7 mouse cellular contexts compared by ENCODE assay signal in genomic region chr9:94537051-94537917, GRCm38 (mm10). TPM values are rescaled to one million over a fixed set of nuclear protein-coding genes. Genes with fewer than 3 reads are reported as not detected.
DNase-seq lines count a peak whose midpoint lies in the region; ATAC-seq and TF ChIP-seq lines count a peak whose summit lies in the region.

No protein-coding gene starts in this region.

- peak; percentile 78 to 79 for DNase-seq in adrenal gland, postnatal 36 days
- peak; percentile 81 to 83 for DNase-seq in heart, adult 2 months
- peak; percentile 36 to 57 for DNase-seq in kidney, adult 8-10 months
- DNase-seq in midbrain, postnatal 0 days (ENCODE audit: low spot score) = peak; percentile 75
- peak; percentile 72 to 80 for DNase-seq in spleen, postnatal 10 days (ENCODE audit: low spot score in 2 of 2)

- intact Hi-C loops in heart, adult 2 months (cut with DNase I) = loop anchor here (5.0 kb wide), 1 partner anchor 75 kb away; no protein-coding TSS in a partner anchor

- under 1% methylated on average over 103 of the region's 103 CpGs for WGBS in embryonic facial prominence, embryonic 13.5 days
- WGBS in heart, adult 2 months = under 1% methylated on average over 102 of the region's 103 CpGs
- WGBS in limb, embryonic 15.5 days = under 1% methylated on average over 103 of the region's 103 CpGs
- under 1% methylated on average over 96 of the region's 103 CpGs for WGBS in midbrain, postnatal 0 days

- TF ChIP-seq POLR2A in heart, adult 2 months (IDR thresholded peaks at IDR 0.05; ENCODE audit: insufficient read depth, low read depth, low read length) = 0 out of 2 replicates have a peak, but pooled peaks have one; percentile 40

- no peaks in the 10 kb centered on the region for H3K27me3 ChIP-seq in embryonic facial prominence, embryonic 13.5 days
- H3K27me3 ChIP-seq in heart, adult 2 months (ENCODE audit: control insufficient read depth, insufficient read depth, low read length) = no peaks in the 10 kb centered on the region
- no peaks in the 10 kb centered on the region for H3K27me3 ChIP-seq in limb, embryonic 15.5 days
- H3K27me3 ChIP-seq in midbrain, postnatal 0 days (ENCODE audit: insufficient read depth, low read length) = no peaks in the 10 kb centered on the region

- H3K9ac ChIP-seq in embryonic facial prominence, embryonic 13.5 days = peak overlapping the region; percentile 91
- H3K9ac ChIP-seq in heart, adult 2 months (ENCODE audit: low read depth, low read length) = peak overlapping the region; percentile 95
- peak overlapping the region; percentile 75 for H3K9ac ChIP-seq in limb, embryonic 15.5 days
- peak overlapping the region; percentile 77 for H3K9ac ChIP-seq in midbrain, postnatal 0 days (replicated peaks; ENCODE audit: low read length, poor library complexity, severe bottlenecking)

- no peak for TF ChIP-seq EP300 in heart, adult 2 months (IDR thresholded peaks at IDR 0.05; ENCODE audit: insufficient read depth, low read depth, low read length)

- H3K9me3 ChIP-seq in embryonic facial prominence, embryonic 13.5 days = no peaks in the 10 kb centered on the region
- no peaks in the 10 kb centered on the region for H3K9me3 ChIP-seq in limb, embryonic 15.5 days
- H3K9me3 ChIP-seq in midbrain, postnatal 0 days (ENCODE audit: low read length) = no peaks in the 10 kb centered on the region

- peak overlapping the region; percentile 76 for H3K4me2 ChIP-seq in embryonic facial prominence, embryonic 13.5 days
- peak overlapping the region; percentile 78 for H3K4me2 ChIP-seq in limb, embryonic 15.5 days
- peak overlapping the region; percentile 86 for H3K4me2 ChIP-seq in midbrain, postnatal 0 days (ENCODE audit: low read depth, low read length, poor library complexity, severe bottlenecking)

- H3K79me2 ChIP-seq in heart, adult 2 months (replicated peaks; ENCODE audit: control insufficient read depth, insufficient read depth, low read length) = no peaks in the 10 kb centered on the region

- H3K4me1 ChIP-seq in embryonic facial prominence, embryonic 13.5 days = peaks cover 17% of the 10 kb centered on the region
- peaks cover 2% of the 10 kb centered on the region for H3K4me1 ChIP-seq in heart, adult 2 months (ENCODE audit: control insufficient read depth, insufficient read depth, low read length)
- H3K4me1 ChIP-seq in limb, embryonic 15.5 days = peaks cover 7% of the 10 kb centered on the region; the same call in 1 of the 2 replicates
- H3K4me1 ChIP-seq in midbrain, postnatal 0 days (ENCODE audit: insufficient read depth, low read length) = peaks cover 6% of the 10 kb centered on the region

- TF ChIP-seq CTCF in heart, adult 2 months (IDR thresholded peaks at IDR 0.05) = peak; percentile 67
- peak; percentile 65 for TF ChIP-seq CTCF in midbrain, postnatal 0 days (IDR thresholded peaks at IDR 0.05)

- peak overlapping the region; percentile 83 for H3K4me3 ChIP-seq in embryonic facial prominence, embryonic 13.5 days
- H3K4me3 ChIP-seq in heart, adult 2 months = peak overlapping the region; percentile 84
- H3K4me3 ChIP-seq in limb, embryonic 15.5 days = peak overlapping the region; percentile 87
- peak overlapping the region; percentile 82 for H3K4me3 ChIP-seq in midbrain, postnatal 0 days (ENCODE audit: low read depth, low read length)

- no peaks in the 10 kb centered on the region for H3K36me3 ChIP-seq in embryonic facial prominence, embryonic 13.5 days
- H3K36me3 ChIP-seq in heart, adult 2 months (ENCODE audit: control insufficient read depth, insufficient read depth, low read length) = peaks cover 14% of the 10 kb centered on the region
- H3K36me3 ChIP-seq in limb, embryonic 15.5 days = no peaks in the 10 kb centered on the region
- no peaks in the 10 kb centered on the region for H3K36me3 ChIP-seq in midbrain, postnatal 0 days (ENCODE audit: insufficient read depth, low read length)

- H3K27ac ChIP-seq in embryonic facial prominence, embryonic 13.5 days = peak overlapping the region; percentile 98
- peak overlapping the region; percentile 96 for H3K27ac ChIP-seq in heart, adult 2 months
- peak overlapping the region; percentile 99 for H3K27ac ChIP-seq in limb, embryonic 15.5 days
- H3K27ac ChIP-seq in midbrain, postnatal 0 days (ENCODE audit: low read depth, low read length) = peak overlapping the region; percentile 98

- ATAC-seq in embryonic facial prominence, embryonic 13.5 days (ENCODE audit: insufficient number of reproducible peaks, insufficient read depth, low FRiP score, low TSS enrichment, low read depth) = peak; percentile 62
- ATAC-seq in limb, embryonic 15.5 days (ENCODE audit: insufficient number of reproducible peaks, low FRiP score, low TSS enrichment, low read depth) = peak; percentile 26
- peak; percentile 70 for ATAC-seq in midbrain, postnatal 0 days (ENCODE audit: low FRiP score)

RNA-seq across cellular contexts. Expression of gene 1190002N15Rik, which starts 0.6 kb away (rescaled TPM):
- 10 to 100 TPM; 17.8 to 25.4 TPM for total RNA-seq in adrenal gland, postnatal 36 days (2021)
- 14.2 and 21.9 TPM in 2 replicates for polyA plus RNA-seq in embryonic facial prominence, embryonic 13.5 days (2015; fragmentation: Nextera tagmentation; extraction: Ambion mirVana)
- 10 to 100 TPM; 25.9 to 31.7 TPM for total RNA-seq in heart, adult 2 months (2021)
- polyA plus RNA-seq in heart, adult 2 months (2012; rRNA removed) = 10.8 and 17.5 TPM in 2 replicates
- 20.1 and 23.6 TPM in 2 replicates for polyA plus RNA-seq in limb, embryonic 15.5 days (2015; fragmentation: Nextera tagmentation; extraction: Ambion mirVana)
- total RNA-seq in midbrain, postnatal 0 days (2014; rRNA removed) = 33.1 and 35.4 TPM in 2 replicates
- polyA plus RNA-seq in midbrain, postnatal 0 days (2015; fragmentation: Nextera tagmentation; extraction: Ambion mirVana) = 7.8 and 8.9 TPM in 2 replicates

Comparison
In these comparisons a context has a peak if more than half of its experiments do, and no peak if none do; other contexts are left out.
1. Peak in every context shown above with its lines: DNase-seq, ATAC-seq, H3K4me3 ChIP-seq and H3K27ac ChIP-seq.